In genomic region chrX:140375628-140376027, GRCm38 (mm10) we compare ENCODE assay signal across 21 mouse cellular contexts. TPM values are rescaled to one million over a fixed set of nuclear protein-coding genes. Genes with fewer than 3 reads are reported as not detected.
A peak's percentile ranks its signal among the peaks of the same experiment; 100 is the strongest.
DNase-seq lines count a peak whose midpoint lies in the region; ATAC-seq and TF ChIP-seq lines count a peak whose summit lies in the region.
"Had no signal": no experiment of that assay in that cellular context is flagged by ENCODE, and none has a peak within 500 bp of the region (broad histone marks: within the 10 kb centered on the region; RNA-seq: fewer than 3 reads in every experiment).

No protein-coding gene starts in this region.

- TF ChIP-seq CTCF in midbrain, postnatal 0 days (IDR thresholded peaks at IDR 0.05): no peak

- H3K4me2 ChIP-seq in forebrain, embryonic 11.5 days (ENCODE audit: low read depth, low read length, severe bottlenecking): no peak overlapping the region
- no peak overlapping the region for H3K4me2 ChIP-seq in forebrain, embryonic 16.5 days (ENCODE audit: low read length)
- H3K4me2 ChIP-seq in midbrain, embryonic 11.5 days: no peak overlapping the region
- H3K4me2 ChIP-seq in midbrain, postnatal 0 days (ENCODE audit: low read depth, low read length, poor library complexity, severe bottlenecking): no peak overlapping the region
- H3K4me2 ChIP-seq: forebrain, embryonic 13.5 days; hindbrain, embryonic 15.5 days; midbrain, embryonic 15.5 days had no signal

- no peak overlapping the region for H3K9ac ChIP-seq in forebrain, embryonic 11.5 days (ENCODE audit: low read length)
- no peak overlapping the region for H3K9ac ChIP-seq in forebrain, embryonic 16.5 days (replicated peaks; ENCODE audit: low read depth, low read length)
- no peak overlapping the region for H3K9ac ChIP-seq in midbrain, embryonic 11.5 days (ENCODE audit: low read length)
- H3K9ac ChIP-seq in midbrain, postnatal 0 days (replicated peaks; ENCODE audit: low read length, poor library complexity, severe bottlenecking): no peak overlapping the region
- H3K9ac ChIP-seq: forebrain, embryonic 13.5 days; hindbrain, embryonic 15.5 days; liver, embryonic 14.5 days; midbrain, embryonic 15.5 days had no signal

- no peaks in the 10 kb centered on the region for H3K9me3 ChIP-seq in forebrain, embryonic 11.5 days (ENCODE audit: control insufficient read depth, low read length)
- H3K9me3 ChIP-seq in forebrain, embryonic 16.5 days (ENCODE audit: control insufficient read depth, low read length): no peaks in the 10 kb centered on the region
- H3K9me3 ChIP-seq in midbrain, embryonic 11.5 days (ENCODE audit: control insufficient read depth, low read length): no peaks in the 10 kb centered on the region
- H3K9me3 ChIP-seq in midbrain, postnatal 0 days (ENCODE audit: low read length): no peaks in the 10 kb centered on the region
- H3K9me3 ChIP-seq: forebrain, embryonic 13.5 days; hindbrain, embryonic 15.5 days; midbrain, embryonic 15.5 days had no signal

- H3K27me3 ChIP-seq in forebrain, embryonic 11.5 days (ENCODE audit: control insufficient read depth, insufficient read depth, low read length): peaks cover 17% of the 10 kb centered on the region
- peaks cover 2% of the 10 kb centered on the region; the same call in 1 of the 2 replicates for H3K27me3 ChIP-seq in forebrain, embryonic 16.5 days (replicated peaks; ENCODE audit: control insufficient read depth, insufficient read depth, low read length)
- peaks cover 7% of the 10 kb centered on the region for H3K27me3 ChIP-seq in midbrain, embryonic 11.5 days (ENCODE audit: control insufficient read depth, insufficient read depth, low read length)
- peaks cover 3% of the 10 kb centered on the region; the same call in 1 of the 2 replicates for H3K27me3 ChIP-seq in midbrain, postnatal 0 days (ENCODE audit: insufficient read depth, low read length)

- H3K4me3 ChIP-seq in forebrain, embryonic 11.5 days (ENCODE audit: low read depth, low read length): no peak overlapping the region
- H3K4me3 ChIP-seq in forebrain, embryonic 16.5 days (replicated peaks; ENCODE audit: low read length): no peak overlapping the region
- H3K4me3 ChIP-seq in midbrain, embryonic 11.5 days (ENCODE audit: low read depth, low read length): no peak overlapping the region
- H3K4me3 ChIP-seq in midbrain, postnatal 0 days (ENCODE audit: low read depth, low read length): no peak overlapping the region
- H3K4me3 ChIP-seq: forebrain, embryonic 13.5 days; hindbrain, embryonic 15.5 days; midbrain, embryonic 15.5 days had no signal

- 0 out of 2 replicates have a peak, but pooled peaks cover 2% of the 10 kb centered on the region for H3K4me1 ChIP-seq in forebrain, embryonic 11.5 days (replicated peaks; ENCODE audit: control insufficient read depth, insufficient read depth, low read length)
- no peaks in the 10 kb centered on the region; the same call in 1 of the 2 replicates for H3K4me1 ChIP-seq in forebrain, embryonic 16.5 days (replicated peaks; ENCODE audit: control insufficient read depth, insufficient read depth, low read length)
- no peaks in the 10 kb centered on the region for H3K4me1 ChIP-seq in midbrain, embryonic 11.5 days (ENCODE audit: control insufficient read depth, insufficient read depth, low read length)
- no peaks in the 10 kb centered on the region for H3K4me1 ChIP-seq in midbrain, postnatal 0 days (ENCODE audit: insufficient read depth, low read length)
- H3K4me1 ChIP-seq: midbrain, embryonic 15.5 days had no signal

- ATAC-seq in forebrain, embryonic 11.5 days (replicated peaks; ENCODE audit: low FRiP score): peak; percentile 61; the same call in 1 of the 2 replicates
- ATAC-seq in forebrain, embryonic 16.5 days: no peak
- 0 out of 2 replicates have a peak, but pooled peaks have one; percentile 46 for ATAC-seq in midbrain, embryonic 11.5 days (ENCODE audit: low FRiP score)
- no peak for ATAC-seq in midbrain, postnatal 0 days (ENCODE audit: low FRiP score)
- ATAC-seq: forebrain, embryonic 13.5 days; intestine, postnatal 0 days; midbrain, embryonic 15.5 days had no signal

- DNase-seq in forebrain, embryonic 11.5 days (ENCODE audit: low spot score): no peak
- no peak for DNase-seq in midbrain, embryonic 11.5 days (ENCODE audit: low spot score, missing footprints)
- no peak for DNase-seq in midbrain, postnatal 0 days (ENCODE audit: low spot score)
- peak; percentile 1 for DNase-seq in embryo, embryonic 9.5 days (ENCODE audit: extremely low spot score)
- DNase-seq in retina, embryonic 14.5 days (ENCODE audit: low spot score): peak; percentile 1
- DNase-seq in T-cell, adult 2 months (ENCODE audit: low spot score): no peak
- no peak for DNase-seq in ovary, postnatal 36 days (ENCODE audit: low spot score)
- DNase-seq: cerebellum, adult 8-10 months; gastrocnemius, postnatal 36 days; right cerebral cortex, postnatal 14 days; spleen, adult 18-20 months; thymus, postnatal 4 days had no signal

- WGBS in forebrain, embryonic 11.5 days: 29% methylated on average over 4 of the region's 4 CpGs
- WGBS in forebrain, embryonic 16.5 days: 26% methylated on average over 4 of the region's 4 CpGs
- 44% methylated on average over 4 of the region's 4 CpGs for WGBS in midbrain, embryonic 11.5 days
- WGBS in midbrain, postnatal 0 days: 43% methylated on average over 4 of the region's 4 CpGs

- H3K36me3 ChIP-seq in forebrain, embryonic 11.5 days (ENCODE audit: control insufficient read depth, insufficient read depth, low read length): no peaks in the 10 kb centered on the region
- H3K36me3 ChIP-seq in forebrain, embryonic 16.5 days (ENCODE audit: control insufficient read depth, insufficient read depth): no peaks in the 10 kb centered on the region
- H3K36me3 ChIP-seq in midbrain, embryonic 11.5 days (ENCODE audit: control insufficient read depth, insufficient read depth, low read length): no peaks in the 10 kb centered on the region
- no peaks in the 10 kb centered on the region for H3K36me3 ChIP-seq in midbrain, postnatal 0 days (ENCODE audit: insufficient read depth, low read length)
- H3K36me3 ChIP-seq: hindbrain, embryonic 15.5 days; midbrain, embryonic 15.5 days had no signal

- no peak overlapping the region for H3K27ac ChIP-seq in forebrain, embryonic 11.5 days (ENCODE audit: low read depth, low read length)
- no peak overlapping the region for H3K27ac ChIP-seq in forebrain, embryonic 16.5 days (ENCODE audit: low read length)
- H3K27ac ChIP-seq in midbrain, embryonic 11.5 days (ENCODE audit: low read depth, low read length): no peak overlapping the region
- no peak overlapping the region for H3K27ac ChIP-seq in midbrain, postnatal 0 days (ENCODE audit: low read depth, low read length)
- H3K27ac ChIP-seq: forebrain, embryonic 13.5 days; hindbrain, embryonic 15.5 days; liver, embryonic 14.5 days; macrophage; midbrain, embryonic 15.5 days had no signal

RNA-seq across cellular contexts. Expression of gene Frmpd3, which starts 33.6 kb away (rescaled TPM):
- polyA plus RNA-seq in forebrain, embryonic 11.5 days (2014; fragmentation: Nextera tagmentation; extraction: Ambion mirVana): 0.63 and 1.2 TPM in 2 replicates
- 0.53 and 1.7 TPM in 2 replicates for polyA plus RNA-seq in forebrain, embryonic 16.5 days (2015; fragmentation: Nextera tagmentation; extraction: Ambion mirVana)
- polyA plus RNA-seq in midbrain, embryonic 11.5 days (2014; fragmentation: Nextera tagmentation; extraction: Ambion mirVana): 0.63 and 1.7 TPM in 2 replicates
- total RNA-seq in midbrain, postnatal 0 days (2014; rRNA removed): 13.0 and 14.4 TPM in 2 replicates
- 3.6 and 4.4 TPM in 2 replicates for polyA plus RNA-seq in midbrain, postnatal 0 days (2015; fragmentation: Nextera tagmentation; extraction: Ambion mirVana)
- total RNA-seq: gastrocnemius, postnatal 36 days; MEL had no signal
- polyA plus RNA-seq: intestine, postnatal 0 days; kidney, embryonic 16.5 days; liver, embryonic 14.5 days; macrophage had no signal

Comparison
In these comparisons a context has a peak if more than half of its experiments do, and no peak if none do; other contexts are left out.
1. ATAC-seq: peak in forebrain, embryonic 11.5 days (single experiment) and midbrain, embryonic 11.5 days (single experiment); none in forebrain, embryonic 16.5 days (single experiment) and midbrain, postnatal 0 days (single experiment).
2. DNase-seq: peak in embryo, embryonic 9.5 days (single experiment) and retina, embryonic 14.5 days (single experiment); none in forebrain, embryonic 11.5 days (single experiment), midbrain, embryonic 11.5 days (single experiment), midbrain, postnatal 0 days (single experiment), T-cell, adult 2 months (single experiment) and ovary, postnatal 36 days (single experiment).